Mouse (Mus musculus): ENCODE measurements around the gene Zfp319. TPM values are rescaled to one million over a fixed set of nuclear protein-coding genes. Genes with fewer than 3 reads are reported as not detected.
"Not testable (repeated sequence)": the region's sequence is repeated elsewhere in the genome, so short reads cannot be mapped to it uniquely, and the experiment has no call there.

Gene Zfp319
- polyA plus RNA-seq (2015; fragmentation: Nextera tagmentation; extraction: Ambion mirVana), result 6.2 and 7.2 TPM in 2 replicates

DNA sequence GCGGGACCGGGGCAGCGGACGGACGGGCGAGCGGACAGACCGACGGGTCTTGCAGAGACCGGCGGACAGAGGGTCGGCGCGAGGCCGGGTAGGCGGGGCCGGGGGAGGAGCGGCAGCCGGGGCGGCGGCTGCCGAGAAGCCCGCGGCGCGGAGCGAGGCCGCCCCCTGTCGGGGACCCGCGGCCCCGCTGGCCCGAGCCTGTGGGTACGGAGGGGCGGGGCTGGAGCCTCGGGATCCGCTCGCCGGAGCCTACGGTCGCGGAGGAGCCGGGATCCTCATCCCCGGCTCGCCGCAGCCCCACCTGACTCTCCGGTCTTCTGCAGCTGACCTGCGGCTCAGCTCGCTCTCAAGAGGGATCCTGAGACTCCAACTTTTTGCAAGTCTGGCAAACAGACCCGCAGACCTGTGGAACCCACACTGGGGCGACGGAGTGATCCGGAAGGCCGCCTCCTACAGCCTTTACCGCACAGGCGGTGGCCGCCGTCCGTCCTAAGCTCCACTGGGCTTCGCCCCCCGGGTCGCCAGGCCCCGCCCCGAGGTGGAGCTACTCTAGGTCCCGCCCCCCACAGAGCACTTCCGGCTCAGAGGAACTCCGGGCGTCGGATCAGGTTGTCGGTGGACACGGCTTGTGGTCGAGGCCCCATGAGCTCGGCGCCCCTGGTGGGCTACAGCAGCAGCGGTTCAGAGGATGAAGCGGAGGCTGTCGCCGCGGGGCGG is at the start of gene Zfp319, which contains the start of gene Usb1:
TSS of gene Zfp319 (minus strand) at position 231 of the 717 bp plus-strand sequence.
TSS of gene Usb1 (plus strand) at position 565 of the 717 bp plus-strand sequence.
- peak within 1 kb of the TSS; percentile 99 for H3K27ac ChIP-seq
- H3K9ac ChIP-seq, result peak within 1 kb of the TSS; percentile 94
- peaks cover 19% of the 10 kb centered on the region for H3K4me1 ChIP-seq
- H3K36me3 ChIP-seq, result peaks cover 27% of the 10 kb centered on the region
- H3K9me3 ChIP-seq, result no peaks in the 10 kb centered on the region
- peak within 1 kb of the TSS; percentile 74 for H3K4me3 ChIP-seq (replicated peaks)
- no peaks in the 10 kb centered on the region for H3K27me3 ChIP-seq (replicated peaks)
- under 1% methylated on average over 73 of the region's 80 CpGs for WGBS
- H3K4me2 ChIP-seq, result peak within 1 kb of the TSS; percentile 80
- ATAC-seq (ENCODE audit: insufficient read depth, low FRiP score, low read depth), result peak; percentile 94

DNA sequence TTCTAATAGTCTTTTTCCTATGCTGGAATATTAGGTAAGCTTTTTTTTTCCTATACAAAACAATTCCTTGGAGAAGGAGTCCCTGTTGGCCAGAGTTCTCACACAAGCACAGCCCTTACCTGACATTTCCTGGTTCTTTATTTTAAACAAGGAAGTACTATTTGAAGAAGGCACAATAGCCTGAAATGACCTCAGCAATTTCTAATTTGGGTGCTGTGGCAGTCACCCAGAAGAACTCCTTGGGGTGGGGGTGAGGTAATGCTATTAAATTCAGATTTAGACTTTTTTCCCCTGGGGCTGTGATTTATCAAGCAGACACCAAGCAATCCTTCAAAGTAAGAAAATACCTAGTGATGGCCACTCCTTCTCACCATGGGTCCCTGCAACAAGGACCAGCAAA is 49.2 kb upstream of the Zfp319 start:
- Histone ChIP-seq H3K4me1 (peaks cover 20% of the 10 kb centered on the region), H3K36me3 (no peaks in the 10 kb centered on the region), H3K9ac (no peak overlapping the region), H3K27me3 (replicated peaks) (no peaks in the 10 kb centered on the region), H3K4me2 (no peak overlapping the region), H3K9me3 (no peaks in the 10 kb centered on the region), H3K4me3 (replicated peaks) (no peak overlapping the region), H3K27ac (no peak overlapping the region)
- ATAC-seq (ENCODE audit: insufficient read depth, low FRiP score, low read depth), result no peak

DNA sequence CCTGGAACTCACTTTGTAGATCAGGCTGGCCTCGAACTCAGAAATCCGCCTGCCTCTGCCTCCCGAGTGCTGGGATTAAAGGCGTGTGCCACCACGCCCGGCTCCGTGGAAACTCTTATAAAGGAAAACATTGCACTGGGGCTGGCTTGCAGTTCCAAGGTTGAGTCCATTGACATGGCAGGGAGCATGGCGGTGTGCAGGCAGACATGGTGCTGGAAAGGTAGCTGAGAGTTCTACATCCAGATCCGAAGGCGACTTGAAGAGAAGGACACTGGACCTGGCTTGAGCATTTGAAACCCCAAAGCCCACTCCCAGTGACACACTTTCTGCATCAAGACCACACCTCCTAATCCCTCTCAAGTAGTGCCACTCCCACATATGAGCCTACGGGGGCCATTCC is 47.2 kb upstream of the Zfp319 start:
- H3K27ac ChIP-seq; H3K4me3 ChIP-seq (replicated peaks); H3K27me3 ChIP-seq (replicated peaks); H3K4me2 ChIP-seq; ATAC-seq (ENCODE audit: insufficient read depth, low FRiP score, low read depth); H3K9ac ChIP-seq; H3K9me3 ChIP-seq; H3K36me3 ChIP-seq: not testable (repeated sequence)
- WGBS, result 93% methylated on average over 11 of the region's 11 CpGs
- peaks cover 20% of the 10 kb centered on the region for H3K4me1 ChIP-seq

DNA sequence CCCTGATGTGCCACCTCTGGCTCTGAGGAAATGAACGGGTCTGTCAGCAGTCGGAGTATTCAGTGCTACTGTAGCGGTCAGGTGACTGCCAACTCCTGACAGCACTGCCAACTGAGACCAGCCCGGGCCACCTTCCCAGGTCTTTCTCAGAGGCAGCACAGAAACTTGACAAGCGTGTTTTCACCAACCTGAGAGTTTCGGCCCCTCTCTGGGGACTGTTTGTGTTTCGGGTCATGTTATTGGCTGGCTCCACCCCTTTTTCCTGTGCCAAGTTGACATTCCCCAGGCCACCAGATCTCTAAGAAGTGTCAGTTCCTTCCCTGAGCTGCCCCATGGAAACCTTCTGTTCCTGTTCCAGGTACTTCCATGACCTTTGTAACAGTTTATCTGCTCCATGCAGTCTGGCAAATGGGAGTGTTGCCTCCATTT is 46.1 kb upstream of the Zfp319 start:
- no peak overlapping the region for H3K9ac ChIP-seq

DNA sequence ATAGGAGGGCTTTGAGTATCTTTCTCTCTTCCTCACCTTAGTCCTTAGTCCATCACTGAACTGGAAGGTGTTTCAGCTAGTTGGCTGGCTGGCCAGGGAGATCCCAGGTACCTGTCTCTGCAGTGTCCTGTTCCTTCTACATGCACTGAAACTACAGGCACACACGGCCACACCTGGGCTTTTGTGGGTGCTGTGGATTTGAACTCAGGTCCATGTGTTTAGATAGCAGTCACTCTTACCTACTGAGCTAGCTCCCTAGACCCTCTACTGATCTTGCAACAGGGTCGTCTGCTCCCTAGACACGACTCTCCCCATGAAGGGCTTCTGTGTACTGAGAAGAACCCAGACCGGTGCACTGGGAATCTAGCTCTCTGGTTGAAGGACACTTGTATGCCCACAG is 45.4 kb upstream of the Zfp319 start:
- H3K27me3 ChIP-seq (replicated peaks), result no peaks in the 10 kb centered on the region
- H3K4me2 ChIP-seq, result peak overlapping the region; percentile 32; the same call in 1 of the 2 replicates
- H3K4me3 ChIP-seq (replicated peaks), result no peak overlapping the region
- ATAC-seq (ENCODE audit: insufficient read depth, low FRiP score, low read depth), result no peak
- H3K27ac ChIP-seq, result peak overlapping the region; percentile 89
- H3K9ac ChIP-seq, result no peak overlapping the region
- no peaks in the 10 kb centered on the region for H3K9me3 ChIP-seq
- 64% methylated on average over 4 of the region's 4 CpGs for WGBS
- peaks cover 30% of the 10 kb centered on the region for H3K4me1 ChIP-seq
- H3K36me3 ChIP-seq, result no peaks in the 10 kb centered on the region

More for the DNA sequence above, 46.1 kb upstream of the Zfp319 start:
- Histone ChIP-seq H3K4me3 (replicated peaks) (no peak overlapping the region), H3K27me3 (replicated peaks) (no peaks in the 10 kb centered on the region), H3K36me3 (no peaks in the 10 kb centered on the region), H3K27ac (peak overlapping the region; percentile 89), H3K4me1 (peaks cover 26% of the 10 kb centered on the region), H3K9me3 (no peaks in the 10 kb centered on the region), H3K4me2 (peak overlapping the region; percentile 32)
- WGBS, result 11% methylated on average over 7 of the region's 7 CpGs
- ATAC-seq (ENCODE audit: insufficient read depth, low FRiP score, low read depth), result peak; percentile 86

DNA sequence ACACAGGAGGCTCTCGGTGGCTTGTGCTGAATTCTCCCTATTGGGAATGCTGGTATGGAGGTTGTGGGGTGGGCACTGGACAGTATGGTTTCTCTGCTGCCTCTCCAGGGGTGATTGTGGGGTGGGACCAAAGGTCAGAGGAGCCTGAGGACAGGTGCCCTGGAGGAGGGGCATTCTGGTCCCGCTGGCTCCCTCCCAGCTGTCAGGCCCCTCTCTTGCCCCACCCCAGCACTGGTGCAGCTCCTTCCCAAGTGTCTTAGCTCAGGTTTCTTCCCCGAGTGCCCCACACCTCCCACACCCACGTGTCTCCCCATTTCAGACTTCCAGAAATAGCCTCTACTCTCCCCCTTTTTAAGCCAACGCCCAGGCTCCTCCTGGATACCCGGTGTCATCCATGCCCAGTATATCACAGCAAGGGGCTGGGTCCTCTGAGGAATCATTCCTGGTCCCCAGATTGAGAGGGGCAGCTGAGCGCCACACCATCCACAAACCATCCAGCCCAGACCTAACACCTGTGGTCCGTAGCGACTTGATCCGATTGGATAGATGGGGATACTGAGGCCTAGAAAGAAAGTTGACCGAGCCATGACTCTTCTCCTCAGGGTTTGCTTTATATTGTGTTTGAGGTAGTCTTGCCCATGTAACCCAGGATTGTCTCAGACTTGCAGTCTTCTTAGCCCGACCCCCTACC is 44.7 kb upstream of the Zfp319 start:
- WGBS, result 75% methylated on average over 12 of the region's 12 CpGs
- peak overlapping the region; percentile 89; the same call in 1 of the 2 replicates for H3K27ac ChIP-seq
- peaks cover 30% of the 10 kb centered on the region for H3K4me1 ChIP-seq
- no peaks in the 10 kb centered on the region for H3K27me3 ChIP-seq (replicated peaks)
- H3K36me3 ChIP-seq, result no peaks in the 10 kb centered on the region
- H3K9me3 ChIP-seq, result no peaks in the 10 kb centered on the region
- no peak overlapping the region for H3K4me3 ChIP-seq (replicated peaks)
- no peak overlapping the region for H3K4me2 ChIP-seq
- no peak for ATAC-seq (ENCODE audit: insufficient read depth, low FRiP score, low read depth)
- no peak overlapping the region for H3K9ac ChIP-seq

DNA sequence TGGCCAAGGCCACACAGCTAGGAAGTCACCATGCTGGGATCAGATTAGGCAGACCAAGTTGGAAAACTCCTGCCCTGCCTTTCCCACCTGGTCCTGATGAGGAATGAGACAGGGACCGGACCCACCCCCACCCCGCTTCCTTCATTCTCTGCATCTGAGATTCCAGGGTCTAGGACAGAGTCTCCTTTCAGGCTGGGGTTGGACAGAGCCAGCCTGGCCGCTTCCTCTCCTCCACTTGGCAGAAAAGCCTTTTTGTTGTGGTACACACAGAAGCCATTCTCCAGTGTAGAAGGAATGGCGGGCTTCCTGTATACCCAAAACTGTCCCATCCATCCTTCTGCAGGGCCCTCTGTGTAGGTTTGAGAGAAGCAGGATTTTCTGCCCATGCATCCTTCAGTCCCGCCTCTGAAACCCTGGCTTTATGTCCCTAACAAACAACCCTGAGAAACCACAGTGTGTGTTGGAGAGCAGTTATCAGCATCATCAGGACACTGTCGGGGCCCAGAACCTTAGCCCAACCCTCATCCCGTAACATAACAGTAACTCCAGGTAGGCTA is 43.7 kb upstream of the Zfp319 start:
- 75% methylated on average over 7 of the region's 7 CpGs for WGBS
- no peaks in the 10 kb centered on the region; the same call in 1 of the 2 replicates for H3K36me3 ChIP-seq
- H3K9ac ChIP-seq, result no peak overlapping the region
- H3K27ac ChIP-seq, result peak overlapping the region; percentile 18; the same call in 1 of the 2 replicates
- ATAC-seq (ENCODE audit: insufficient read depth, low FRiP score, low read depth), result no peak
- H3K9me3 ChIP-seq, result no peaks in the 10 kb centered on the region
- H3K4me1 ChIP-seq, result peaks cover 30% of the 10 kb centered on the region
- H3K27me3 ChIP-seq (replicated peaks), result no peaks in the 10 kb centered on the region
- no peak overlapping the region for H3K4me3 ChIP-seq (replicated peaks)
- H3K4me2 ChIP-seq, result no peak overlapping the region

DNA sequence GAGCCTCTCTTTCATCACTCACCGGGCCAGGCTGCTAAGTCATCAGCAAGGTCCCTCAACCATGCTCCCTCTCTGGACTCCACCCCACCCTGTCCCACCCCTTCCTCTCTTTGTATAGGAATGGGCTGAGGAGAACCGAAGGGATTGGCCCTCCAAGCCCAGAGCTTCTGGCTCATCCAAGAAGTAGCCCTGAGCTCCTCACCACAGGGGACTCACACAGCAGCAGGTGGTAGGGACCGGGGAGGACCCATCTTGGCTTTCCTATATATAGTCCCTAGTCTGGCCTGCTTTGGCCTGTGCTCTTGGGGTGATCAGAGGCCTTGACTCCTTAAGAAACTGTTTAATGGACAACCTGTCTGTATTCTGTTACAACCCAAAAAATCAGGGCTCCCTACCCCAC is 42.7 kb upstream of the Zfp319 start:
- H3K9ac ChIP-seq, result no peak overlapping the region
- no peaks in the 10 kb centered on the region; the same call in 1 of the 2 replicates for H3K36me3 ChIP-seq
- H3K4me3 ChIP-seq (replicated peaks), result no peak overlapping the region
- H3K27me3 ChIP-seq (replicated peaks), result no peaks in the 10 kb centered on the region
- no peak overlapping the region for H3K27ac ChIP-seq
- peaks cover 36% of the 10 kb centered on the region for H3K4me1 ChIP-seq
- WGBS, result 63% methylated on average over 3 of the region's 3 CpGs
- no peaks in the 10 kb centered on the region for H3K9me3 ChIP-seq
- no peak for ATAC-seq (ENCODE audit: insufficient read depth, low FRiP score, low read depth)
- no peak overlapping the region for H3K4me2 ChIP-seq

DNA sequence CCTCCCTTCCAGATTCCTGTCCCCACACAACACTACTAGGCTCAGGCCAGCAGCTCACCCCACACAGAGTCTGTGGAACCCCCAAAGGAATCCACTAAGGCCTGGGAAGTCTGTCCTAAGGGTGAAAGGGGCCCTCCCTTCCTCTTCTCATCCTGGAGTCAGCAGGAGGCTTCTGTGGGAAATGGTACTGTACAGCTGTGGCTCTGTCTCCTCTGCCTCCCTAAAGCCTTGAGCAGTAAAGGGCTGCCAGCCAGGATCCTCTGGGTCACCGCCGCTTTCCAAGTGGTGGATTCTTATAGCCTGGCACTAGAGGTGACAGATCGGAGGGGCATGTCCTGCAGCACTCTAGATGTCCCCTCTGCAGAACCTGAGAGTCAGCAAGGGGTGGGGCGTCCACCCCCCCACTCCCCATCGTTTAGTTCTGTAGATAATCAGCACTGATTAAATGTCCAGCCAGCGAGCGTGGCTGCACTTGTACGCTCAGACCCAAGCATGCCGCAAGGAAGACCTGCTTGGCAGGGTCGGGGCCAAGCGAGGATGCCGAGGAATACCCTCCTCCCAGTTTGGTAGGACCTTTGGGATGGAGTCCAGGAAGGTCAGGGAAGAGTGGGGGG is 41.7 kb upstream of the Zfp319 start:
- WGBS, result 61% methylated on average over 12 of the region's 12 CpGs
- H3K4me1 ChIP-seq, result peaks cover 43% of the 10 kb centered on the region
- H3K27ac ChIP-seq, result peak overlapping the region; percentile 5; the same call in 1 of the 2 replicates
- H3K9ac ChIP-seq, result no peak overlapping the region
- H3K36me3 ChIP-seq, result peaks cover under 1% of the 10 kb centered on the region; the same call in 1 of the 2 replicates
- H3K27me3 ChIP-seq (replicated peaks), result no peaks in the 10 kb centered on the region
- ATAC-seq (ENCODE audit: insufficient read depth, low FRiP score, low read depth), result no peak
- H3K4me2 ChIP-seq, result no peak overlapping the region
- no peak overlapping the region for H3K4me3 ChIP-seq (replicated peaks)
- H3K9me3 ChIP-seq, result no peaks in the 10 kb centered on the region

DNA sequence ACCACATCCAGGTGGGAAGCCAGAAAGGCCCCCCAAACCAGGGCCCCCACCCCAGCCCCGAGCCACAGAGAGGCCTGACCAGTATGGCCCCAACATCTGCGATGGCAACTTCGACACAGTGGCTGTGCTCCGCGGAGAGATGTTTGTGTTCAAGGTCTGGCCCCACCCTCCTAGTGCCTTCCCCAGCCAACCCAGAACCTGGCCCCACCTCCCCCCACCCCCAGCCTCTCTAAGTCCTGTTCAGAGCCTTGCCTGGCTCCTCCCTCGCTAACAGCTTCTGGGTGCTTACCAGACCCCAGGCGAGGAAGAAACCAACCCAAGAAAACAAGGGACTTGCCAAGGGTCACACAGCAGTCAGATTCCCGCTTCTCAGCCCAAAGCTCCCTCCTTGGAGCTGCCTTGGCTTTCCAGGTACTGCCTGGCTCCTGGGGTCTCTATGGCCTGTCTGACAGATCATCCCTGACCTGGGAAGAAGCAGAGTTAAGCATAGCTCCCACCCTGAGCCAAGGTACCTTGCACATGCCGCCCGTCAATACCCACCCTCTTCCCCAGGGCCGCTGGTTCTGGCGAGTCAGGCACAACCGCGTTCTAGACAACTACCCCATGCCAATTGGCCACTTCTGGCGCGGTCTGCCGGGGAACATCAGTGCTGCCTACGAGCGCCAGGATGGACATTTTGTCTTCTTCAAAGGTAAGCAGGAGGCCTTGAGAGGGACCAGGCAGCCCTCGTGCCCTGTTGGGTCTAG is 38.0 kb upstream of the Zfp319 start:
- no peaks in the 10 kb centered on the region for H3K9me3 ChIP-seq

DNA sequence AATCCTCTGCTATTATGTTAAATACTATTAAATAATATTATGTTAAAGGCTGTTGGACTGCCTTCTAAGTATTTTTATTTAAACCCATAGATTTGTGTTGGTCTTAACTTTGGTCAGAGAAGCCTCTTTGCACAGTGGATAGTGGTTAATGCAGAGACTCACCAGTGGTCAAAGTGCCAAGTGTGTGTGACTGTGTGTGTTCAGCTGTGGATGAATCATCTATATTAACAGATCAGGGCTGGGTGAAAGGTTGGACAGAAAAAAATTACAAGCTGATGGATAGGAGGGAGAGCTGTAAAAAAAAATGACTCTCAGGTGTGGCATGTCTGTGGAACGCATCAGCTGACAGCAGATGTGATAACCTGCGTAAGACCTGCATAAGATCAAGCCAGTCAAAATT is 32.1 kb upstream of the Zfp319 start:
- Histone ChIP-seq H3K4me3 (replicated peaks) (no peak overlapping the region), H3K9ac (no peak overlapping the region), H3K4me1 (peaks cover 25% of the 10 kb centered on the region), H3K9me3 (no peaks in the 10 kb centered on the region), H3K36me3 (0 out of 2 replicates have a peak, but pooled peaks cover 7% of the 10 kb centered on the region), H3K27ac (no peak overlapping the region), H3K4me2 (no peak overlapping the region), H3K27me3 (replicated peaks) (no peaks in the 10 kb centered on the region)
- ATAC-seq (ENCODE audit: insufficient read depth, low FRiP score, low read depth), result no peak
- 87% methylated on average over 2 of the region's 2 CpGs for WGBS

More for the DNA sequence above, 38.0 kb upstream of the Zfp319 start:
- 41% methylated on average over 20 of the region's 20 CpGs for WGBS
- Histone ChIP-seq H3K4me1 (peaks cover 23% of the 10 kb centered on the region), H3K4me2 (peak overlapping the region; percentile 56), H3K36me3 (peaks cover 7% of the 10 kb centered on the region; the same call in 1 of the 2 replicates), H3K27me3 (replicated peaks) (no peaks in the 10 kb centered on the region), H3K4me3 (replicated peaks) (peak overlapping the region; percentile 28), H3K27ac (peak overlapping the region; percentile 57; the same call in 1 of the 2 replicates), H3K9ac (no peak overlapping the region; the same call in 1 of the 2 replicates)
- ATAC-seq (ENCODE audit: insufficient read depth, low FRiP score, low read depth), result peak; percentile 80
